ENCODE assay signal across 7 mouse cellular contexts in genomic region chr3:142708181-142708848, GRCm38 (mm10). TPM values are rescaled to one million over a fixed set of nuclear protein-coding genes. Genes with fewer than 3 reads are reported as not detected.
DNase-seq lines count a peak whose midpoint lies in the region; ATAC-seq lines count a peak whose summit lies in the region.
"Not testable (repeated sequence)": the region's sequence is repeated elsewhere in the genome, so short reads cannot be mapped to it uniquely, and the experiment has no call there.

No protein-coding gene starts in this region.

- H3K4me2 ChIP-seq in heart, embryonic 14.5 days (ENCODE audit: low read length), result 0 out of 2 replicates have a peak overlapping the region, but pooled peaks have one; percentile 32
- H3K4me2 ChIP-seq in intestine, embryonic 16.5 days (ENCODE audit: low read depth, low read length); midbrain, embryonic 11.5 days; neural tube, embryonic 12.5 days (replicated peaks): not testable (repeated sequence)
- H3K4me2 ChIP-seq in liver, embryonic 12.5 days, result peak overlapping the region; percentile 29; the same call in 1 of the 2 replicates

- not testable (repeated sequence) for H3K9ac ChIP-seq in heart, embryonic 14.5 days (ENCODE audit: low read length); intestine, embryonic 16.5 days (ENCODE audit: low read depth, low read length); liver, embryonic 12.5 days; midbrain, embryonic 11.5 days (ENCODE audit: low read length); neural tube, embryonic 12.5 days

- H3K27ac ChIP-seq in heart, embryonic 14.5 days (replicated peaks in 1 of 2; ENCODE audit: control insufficient read depth in 1 of 2, insufficient read depth in 1 of 2, low read depth in 2 of 2, low read length in 2 of 2), result 0 out of 4 replicates have a peak overlapping the region, but pooled peaks of 1 of the 2 experiments have one; percentile 37
- H3K27ac ChIP-seq in intestine, embryonic 16.5 days (ENCODE audit: low read length); liver, embryonic 12.5 days; midbrain, embryonic 11.5 days (ENCODE audit: low read depth, low read length); neural tube, embryonic 12.5 days: not testable (repeated sequence)

- not testable (repeated sequence) for H3K27me3 ChIP-seq in heart, embryonic 14.5 days (ENCODE audit: control insufficient read depth, insufficient read depth, low read length); intestine, embryonic 16.5 days (replicated peaks; ENCODE audit: control insufficient read depth, insufficient read depth, low read length); liver, embryonic 12.5 days (replicated peaks); midbrain, embryonic 11.5 days (ENCODE audit: control insufficient read depth, insufficient read depth, low read length); neural tube, embryonic 12.5 days (replicated peaks)

- H3K4me3 ChIP-seq in heart, embryonic 14.5 days (ENCODE audit: control insufficient read depth in 1 of 2, insufficient read depth in 1 of 2, low read depth in 1 of 2, low read length in 2 of 2); intestine, embryonic 16.5 days (ENCODE audit: low read length); liver, embryonic 12.5 days; midbrain, embryonic 11.5 days (ENCODE audit: low read depth, low read length); neural tube, embryonic 12.5 days: not testable (repeated sequence)

- H3K9me3 ChIP-seq in heart, embryonic 14.5 days (ENCODE audit: control insufficient read depth, low read length); intestine, embryonic 16.5 days (ENCODE audit: control insufficient read depth, low read length); liver, embryonic 12.5 days (replicated peaks); midbrain, embryonic 11.5 days (ENCODE audit: control insufficient read depth, low read length); neural tube, embryonic 12.5 days: not testable (repeated sequence)

- 66% methylated on average over 13 of the region's 13 CpGs for WGBS in heart, embryonic 14.5 days
- 85% methylated on average over 13 of the region's 13 CpGs for WGBS in intestine, embryonic 16.5 days
- 48% methylated on average over 13 of the region's 13 CpGs for WGBS in liver, embryonic 12.5 days (ENCODE audit: insufficient replicate concordance)
- WGBS in midbrain, embryonic 11.5 days, result 84% methylated on average over 12 of the region's 13 CpGs
- 87% methylated on average over 13 of the region's 13 CpGs for WGBS in neural tube, embryonic 12.5 days

- not testable (repeated sequence) for H3K4me1 ChIP-seq in heart, embryonic 14.5 days (ENCODE audit: control insufficient read depth in 2 of 2, insufficient read depth in 2 of 2, low read length in 2 of 2); intestine, embryonic 16.5 days (ENCODE audit: control insufficient read depth, insufficient read depth, low read length); liver, embryonic 12.5 days; midbrain, embryonic 11.5 days (ENCODE audit: control insufficient read depth, insufficient read depth, low read length); neural tube, embryonic 12.5 days

- peak; percentile 39; the same call in 1 of the 2 replicates for ATAC-seq in erythroblast, adult 5-6 weeks (replicated peaks; ENCODE audit: low FRiP score, poor library complexity, severe bottlenecking)
- ATAC-seq in frontal cortex, adult (ENCODE audit: low TSS enrichment), result 0 out of 2 replicates have a peak, but pooled peaks have one; percentile 8
- not testable (repeated sequence) for ATAC-seq in heart, embryonic 14.5 days (ENCODE audit: insufficient number of reproducible peaks, insufficient read depth, low FRiP score, low read depth)
- peak; percentile 52 for ATAC-seq in intestine, embryonic 16.5 days
- ATAC-seq in liver, embryonic 12.5 days, result peak; percentile 27; the same call in 1 of the 2 replicates
- ATAC-seq in midbrain, embryonic 11.5 days (ENCODE audit: low FRiP score), result peak; percentile 28
- peak; percentile 26; the same call in 1 of the 2 replicates for ATAC-seq in neural tube, embryonic 12.5 days (ENCODE audit: low FRiP score, low read depth)

- not testable (repeated sequence) for H3K36me3 ChIP-seq in heart, embryonic 14.5 days (ENCODE audit: control insufficient read depth, insufficient read depth, low read length); intestine, embryonic 16.5 days (ENCODE audit: control insufficient read depth, insufficient read depth, low read length); liver, embryonic 12.5 days; midbrain, embryonic 11.5 days (ENCODE audit: control insufficient read depth, insufficient read depth, low read length); neural tube, embryonic 12.5 days

- DNase-seq in midbrain, embryonic 11.5 days (ENCODE audit: low spot score, missing footprints), result not testable (repeated sequence)

RNA-seq across cellular contexts. Expression of gene Kyat3, which starts 7.5 kb away (rescaled TPM):
- 0.19 and 9.4 TPM in 2 replicates for total RNA-seq in erythroblast, adult 5-6 weeks (2015; ENCODE audit: low replicate concordance)
- total RNA-seq in erythroblast, adult 5-6 weeks (2017; ENCODE audit: low replicate concordance), result 0.51 and 2.5 TPM in 2 replicates
- polyA plus RNA-seq in heart, embryonic 14.5 days (2014; fragmentation: Nextera tagmentation; extraction: Ambion mirVana), result 9.7 and 11.1 TPM in 2 replicates
- 16.6 and 17.8 TPM in 2 replicates for polyA plus RNA-seq in intestine, embryonic 16.5 days (2015; fragmentation: Nextera tagmentation; extraction: Ambion mirVana)
- 9.5 and 11.0 TPM in 2 replicates for polyA plus RNA-seq in liver, embryonic 12.5 days (2016; fragmentation: Nextera tagmentation; extraction: Ambion mirVana)
- 8.6 and 9.9 TPM in 2 replicates for polyA plus RNA-seq in midbrain, embryonic 11.5 days (2014; fragmentation: Nextera tagmentation; extraction: Ambion mirVana)
- polyA plus RNA-seq in neural tube, embryonic 12.5 days (2016; fragmentation: Nextera tagmentation; extraction: Ambion mirVana), result 9.0 and 9.6 TPM in 2 replicates

RNA-seq across cellular contexts. Expression of gene Gtf2b, which starts 56.5 kb away (rescaled TPM):
- total RNA-seq in erythroblast, adult 5-6 weeks (2015; ENCODE audit: low replicate concordance), result 33.0 and 35.5 TPM in 2 replicates
- total RNA-seq in erythroblast, adult 5-6 weeks (2017; ENCODE audit: low replicate concordance), result 35.1 and 48.7 TPM in 2 replicates
- 57.9 and 64.8 TPM in 2 replicates for polyA plus RNA-seq in heart, embryonic 14.5 days (2014; fragmentation: Nextera tagmentation; extraction: Ambion mirVana)
- polyA plus RNA-seq in intestine, embryonic 16.5 days (2015; fragmentation: Nextera tagmentation; extraction: Ambion mirVana), result 68.2 and 72.0 TPM in 2 replicates
- 46.5 and 50.7 TPM in 2 replicates for polyA plus RNA-seq in liver, embryonic 12.5 days (2016; fragmentation: Nextera tagmentation; extraction: Ambion mirVana)
- 100 and 105 TPM in 2 replicates for polyA plus RNA-seq in midbrain, embryonic 11.5 days (2014; fragmentation: Nextera tagmentation; extraction: Ambion mirVana)
- polyA plus RNA-seq in neural tube, embryonic 12.5 days (2016; fragmentation: Nextera tagmentation; extraction: Ambion mirVana), result 90.5 and 93.4 TPM in 2 replicates
